Mouse (Mus musculus): ENCODE data around the gene Clasp2. TPM values are rescaled to one million over a fixed set of nuclear protein-coding genes. Genes with fewer than 3 reads are reported as not detected.

The Clasp2 gene
- polyA plus RNA-seq (2011; ENCODE audit: insufficient read length, low read depth, missing spikeins), result 37.5 and 43.7 TPM in 2 replicates

DNA sequence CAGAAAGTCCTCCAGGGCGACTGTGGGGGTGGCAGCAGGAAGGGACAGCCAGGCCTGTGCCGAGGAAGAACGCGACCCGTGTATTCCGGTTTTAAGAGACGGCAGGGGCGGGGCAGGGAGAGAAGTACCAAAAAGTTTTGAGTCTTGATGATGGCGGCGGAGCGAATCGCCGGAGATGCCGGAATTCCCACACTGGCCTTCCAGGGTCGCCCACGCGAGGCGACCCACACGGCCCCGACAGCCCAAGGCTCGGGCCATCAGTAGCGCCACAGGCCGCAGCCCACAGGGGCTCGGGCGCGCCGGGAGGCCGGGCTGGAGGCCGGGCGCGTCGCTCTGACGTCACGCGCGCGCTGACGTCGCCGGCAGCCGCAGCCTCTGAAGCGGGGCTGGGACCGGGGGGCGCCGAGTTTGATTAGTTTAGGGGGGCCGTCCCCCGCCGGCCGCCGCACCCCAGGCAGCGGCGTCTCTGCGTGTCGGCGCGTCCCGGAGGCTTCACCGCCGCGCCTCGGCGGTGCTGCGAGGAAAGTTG is at the start of gene Clasp2:
Gene Clasp2, plus strand, starts transcription at position 366 of the 529 bp plus-strand sequence.
- TF ChIP-seq POLR2A (IDR thresholded peaks at IDR 0.05; ENCODE audit: low read depth, low read length), result peak; percentile 56
- no peak for TF ChIP-seq CTCF (IDR thresholded peaks at IDR 0.05; ENCODE audit: borderline replicate concordance, insufficient read depth, low read length)

GRCm38 (mm10) chr9:113701441-113702160 is 39.7 kb upstream of the Clasp2 start:
- Histone ChIP-seq H3K4me1 (ENCODE audit: control insufficient read depth, insufficient read depth, low read length) (peaks cover 12% of the 10 kb centered on the region; the same call in 1 of the 2 replicates), H3K27ac (ENCODE audit: insufficient read depth, low read length) (no peak overlapping the region), H3K4me3 (ENCODE audit: insufficient read depth, low read length) (no peak overlapping the region)
- TF ChIP-seq POLR2A (IDR thresholded peaks at IDR 0.05; ENCODE audit: low read depth, low read length) (no peak), CTCF (IDR thresholded peaks at IDR 0.05; ENCODE audit: borderline replicate concordance, insufficient read depth, low read length) (no peak)

More for the DNA sequence above, at the start of gene Clasp2:
- Histone ChIP-seq H3K27ac (ENCODE audit: insufficient read depth, low read length) (peak within 1 kb of the TSS; percentile 63), H3K4me3 (ENCODE audit: insufficient read depth, low read length) (peak within 1 kb of the TSS; percentile 59), H3K4me1 (ENCODE audit: control insufficient read depth, insufficient read depth, low read length) (peaks cover 5% of the 10 kb centered on the region; the same call in 1 of the 2 replicates)

DNA sequence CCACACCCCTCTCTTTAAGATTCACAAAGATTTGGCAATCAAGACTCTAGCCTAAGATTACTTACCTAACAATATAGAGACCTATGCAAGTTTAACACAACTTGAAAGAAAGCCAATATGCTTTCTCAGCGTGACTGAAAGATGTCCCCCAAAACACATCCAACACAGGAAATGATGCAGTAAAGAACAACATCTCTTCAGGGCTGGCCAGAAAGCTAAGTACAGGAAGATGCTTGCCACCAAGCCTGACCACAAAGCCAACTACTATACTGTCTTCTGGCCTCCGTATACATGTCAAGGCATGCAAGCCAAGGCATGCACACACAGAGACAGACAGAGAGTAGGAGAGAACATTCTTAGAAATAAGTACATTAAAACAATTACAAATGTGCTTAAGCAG is 35.2 kb upstream of the Clasp2 start:
- TF ChIP-seq CTCF (IDR thresholded peaks at IDR 0.05; ENCODE audit: borderline replicate concordance, insufficient read depth, low read length) (no peak), POLR2A (IDR thresholded peaks at IDR 0.05; ENCODE audit: low read depth, low read length) (0 out of 2 replicates have a peak, but pooled peaks have one; percentile 28)
- peak overlapping the region; percentile 93 for H3K27ac ChIP-seq (ENCODE audit: insufficient read depth, low read length)
- peaks cover 12% of the 10 kb centered on the region; the same call in 1 of the 2 replicates for H3K4me1 ChIP-seq (ENCODE audit: control insufficient read depth, insufficient read depth, low read length)
- peak overlapping the region; percentile 85 for H3K4me3 ChIP-seq (ENCODE audit: insufficient read depth, low read length)

DNA sequence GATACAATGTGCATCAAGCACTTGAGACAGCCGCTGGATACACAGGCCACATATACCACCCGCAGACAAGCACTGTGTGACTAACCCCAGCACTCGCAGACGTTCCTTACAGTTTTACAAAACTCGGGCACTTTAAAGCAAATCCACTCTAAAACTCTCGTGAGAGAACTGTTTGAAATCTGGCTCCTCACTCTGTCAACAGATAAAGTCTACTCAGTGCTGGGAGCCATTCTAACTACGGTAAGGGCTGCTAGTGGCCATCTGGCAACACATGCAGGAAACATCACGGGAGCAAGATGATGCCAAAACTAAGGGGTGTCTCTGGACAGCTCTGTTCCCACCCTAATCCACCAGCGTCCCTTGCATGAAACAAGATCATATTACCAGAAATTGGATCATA is 34.4 kb upstream of the Clasp2 start:
- TF ChIP-seq POLR2A (IDR thresholded peaks at IDR 0.05; ENCODE audit: low read depth, low read length), result no peak
- no peak for TF ChIP-seq CTCF (IDR thresholded peaks at IDR 0.05; ENCODE audit: borderline replicate concordance, insufficient read depth, low read length)
- Histone ChIP-seq H3K4me3 (ENCODE audit: insufficient read depth, low read length) (peak overlapping the region; percentile 85), H3K4me1 (ENCODE audit: control insufficient read depth, insufficient read depth, low read length) (peaks cover 11% of the 10 kb centered on the region; the same call in 1 of the 2 replicates), H3K27ac (ENCODE audit: insufficient read depth, low read length) (peak overlapping the region; percentile 93; the same call in 1 of the 2 replicates)

GRCm38 (mm10) chr9:113707481-113708360 is 33.6 kb upstream of the Clasp2 start, which contains the start of gene Pdcd6ip:
Gene Pdcd6ip, minus strand, starts transcription at chr9:113708259.
- H3K4me3 ChIP-seq (ENCODE audit: insufficient read depth, low read length), result peak within 1 kb of the TSS; percentile 85
- peak; percentile 84 for TF ChIP-seq POLR2A (IDR thresholded peaks at IDR 0.05; ENCODE audit: low read depth, low read length)
- TF ChIP-seq CTCF (IDR thresholded peaks at IDR 0.05; ENCODE audit: borderline replicate concordance, insufficient read depth, low read length), result no peak
- H3K27ac ChIP-seq (ENCODE audit: insufficient read depth, low read length), result peak within 1 kb of the TSS; percentile 93
- peaks cover 10% of the 10 kb centered on the region; the same call in 1 of the 2 replicates for H3K4me1 ChIP-seq (ENCODE audit: control insufficient read depth, insufficient read depth, low read length)

DNA sequence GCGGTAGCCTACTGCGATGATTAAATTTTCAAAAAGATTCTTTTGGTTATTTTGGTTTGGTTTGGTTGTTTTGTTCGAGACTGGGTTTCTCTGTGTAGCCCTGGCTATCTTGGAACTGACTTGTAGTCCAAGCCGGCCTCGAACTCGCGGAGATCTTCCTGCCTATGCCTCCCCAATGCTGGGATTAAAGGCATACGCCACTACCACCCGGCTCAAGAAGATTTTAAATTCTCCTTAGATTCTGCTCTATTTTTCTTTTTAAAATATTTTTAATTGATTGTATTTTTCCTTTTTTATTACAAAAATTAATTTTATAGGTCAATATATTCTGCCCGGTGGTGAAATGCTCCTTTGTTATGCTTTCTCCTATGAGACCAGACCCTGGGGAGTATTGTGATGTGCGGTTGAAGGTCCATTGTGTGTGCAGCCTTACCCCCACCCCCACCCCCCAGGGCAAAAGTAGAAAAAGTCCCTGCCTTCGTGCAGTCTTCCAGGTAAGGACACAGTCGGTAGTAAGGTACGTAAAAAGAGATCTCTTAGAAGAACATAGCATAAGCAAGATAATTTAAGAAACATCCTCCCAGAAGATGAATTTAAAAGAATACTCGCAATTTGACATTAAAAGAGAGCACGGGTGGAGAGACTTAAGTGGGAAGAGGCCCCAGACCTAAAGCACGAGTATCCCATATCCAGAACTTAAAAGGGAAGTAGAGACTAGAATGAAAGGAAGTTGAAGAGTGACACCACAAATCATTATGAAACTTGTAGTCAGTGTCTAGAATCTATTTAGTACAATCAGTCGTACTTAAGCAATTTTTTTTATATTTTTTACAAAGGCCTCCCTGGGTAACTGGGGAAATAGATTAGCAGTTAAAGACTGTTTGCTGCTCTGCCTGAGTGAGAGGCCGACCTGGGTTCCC is 32.7 kb upstream of the Clasp2 start:
- no peak overlapping the region for H3K27ac ChIP-seq (ENCODE audit: insufficient read depth, low read length)
- TF ChIP-seq POLR2A (IDR thresholded peaks at IDR 0.05; ENCODE audit: low read depth, low read length) (no peak), CTCF (IDR thresholded peaks at IDR 0.05; ENCODE audit: borderline replicate concordance, insufficient read depth, low read length) (no peak)

DNA sequence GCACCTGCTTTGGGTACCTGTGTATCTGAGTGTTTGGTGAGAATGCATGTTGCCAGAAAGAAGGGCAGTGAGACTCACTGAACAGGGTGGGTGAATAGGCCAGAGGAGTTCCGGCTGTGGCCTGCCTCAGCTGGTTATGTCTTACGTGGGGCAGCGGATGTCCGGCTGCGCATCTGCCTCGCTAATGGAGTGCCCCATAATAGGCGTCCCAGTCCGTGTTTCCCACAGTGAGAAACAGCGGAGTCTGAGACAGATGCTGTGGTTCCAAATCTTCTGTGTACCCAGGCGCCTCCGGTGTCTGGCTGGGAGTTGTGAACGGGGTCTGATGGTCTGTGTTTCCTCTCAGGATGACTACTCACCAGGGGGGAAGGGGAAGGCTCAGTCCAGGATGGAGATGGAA is 30.4 kb upstream of the Clasp2 start:
- H3K27ac ChIP-seq (ENCODE audit: insufficient read depth, low read length), result no peak overlapping the region
- TF ChIP-seq POLR2A (IDR thresholded peaks at IDR 0.05; ENCODE audit: low read depth, low read length) (no peak), CTCF (IDR thresholded peaks at IDR 0.05; ENCODE audit: borderline replicate concordance, insufficient read depth, low read length) (no peak)
- no peak overlapping the region for H3K4me3 ChIP-seq (ENCODE audit: insufficient read depth, low read length)
- no peaks in the 10 kb centered on the region for H3K4me1 ChIP-seq (ENCODE audit: control insufficient read depth, insufficient read depth, low read length)

More for the DNA sequence above, 32.7 kb upstream of the Clasp2 start:
- Histone ChIP-seq H3K4me1 (ENCODE audit: control insufficient read depth, insufficient read depth, low read length) (peaks cover 10% of the 10 kb centered on the region; the same call in 1 of the 2 replicates), H3K4me3 (ENCODE audit: insufficient read depth, low read length) (peak overlapping the region; percentile 85)

- no peaks in the 10 kb centered on the region for H3K4me1 ChIP-seq (ENCODE audit: control insufficient read depth, insufficient read depth, low read length)
- H3K27ac ChIP-seq (ENCODE audit: insufficient read depth, low read length), result no peak overlapping the region
- no peak for TF ChIP-seq POLR2A (IDR thresholded peaks at IDR 0.05; ENCODE audit: low read depth, low read length)
- peak; percentile 66; the same call in 1 of the 2 replicates for TF ChIP-seq CTCF (IDR thresholded peaks at IDR 0.05; ENCODE audit: borderline replicate concordance, insufficient read depth, low read length)
- H3K4me3 ChIP-seq (ENCODE audit: insufficient read depth, low read length), result no peak overlapping the region
These were observed 22.2 kb upstream of the Clasp2 start for GRCm38 (mm10) chr9:113719063-113719462.

All from embryonic fibroblast, embryonic 13.5 days (primary cell).